Mouse (Mus musculus) forelimb bud, embryonic 11.5 days (tissue): ENCODE measurements around the gene Med26.

ENCODE experiments used
- DNase-seq: peaks from one replicate; pipeline ENCODE4 v3.0.0-alpha.2; 2012; ENCODE audit warnings: low read depth, low spot score

Med26 gene

GRCm38 (mm10) chr8:72547802-72548643 is at the start of gene Med26:
Med26 (minus strand) TSS chr8:72548270.
- peak; percentile 99 for DNase-seq

DNA sequence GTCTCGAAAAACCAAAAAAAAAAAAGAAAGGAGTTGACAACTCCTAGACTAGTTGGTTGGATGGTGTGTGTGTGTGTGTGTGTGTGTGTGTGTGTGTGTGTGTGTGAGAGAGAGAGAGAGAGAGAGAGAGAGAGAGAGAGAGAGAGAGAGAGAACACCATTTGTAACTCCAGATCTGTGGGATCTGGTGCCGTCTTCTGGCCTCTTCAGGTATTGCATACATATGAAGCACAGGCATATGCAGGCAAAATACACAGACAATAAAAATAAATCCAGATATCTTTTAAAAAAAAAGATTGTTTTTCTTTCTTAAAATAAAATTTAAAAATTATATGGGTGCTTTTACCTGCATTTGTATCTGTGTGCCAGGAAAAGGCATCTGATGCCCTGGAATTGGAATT is 42.1 kb upstream of the Med26 start:
- peak; percentile 69 for DNase-seq

DNA sequence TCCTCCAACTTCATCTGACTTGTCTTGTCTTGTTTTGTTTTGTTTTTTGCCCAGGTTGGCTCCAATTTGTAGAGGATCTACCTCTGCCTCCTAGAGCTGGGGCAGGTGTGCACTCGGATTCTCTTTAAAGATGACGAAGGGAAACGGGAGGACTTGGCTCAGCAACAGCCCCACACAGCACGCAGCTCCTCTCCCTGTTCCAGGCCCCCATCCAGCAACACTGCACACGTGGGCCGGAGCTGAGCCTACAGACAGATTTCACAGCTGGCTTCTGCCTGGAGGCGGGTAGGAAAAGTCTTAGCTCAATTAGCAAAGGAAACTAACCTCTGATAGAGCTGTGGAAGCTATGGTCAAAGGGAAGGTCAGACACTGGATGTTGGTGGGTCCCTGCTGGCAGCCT is 41.2 kb upstream of the Med26 start:
- no peak for DNase-seq

DNA sequence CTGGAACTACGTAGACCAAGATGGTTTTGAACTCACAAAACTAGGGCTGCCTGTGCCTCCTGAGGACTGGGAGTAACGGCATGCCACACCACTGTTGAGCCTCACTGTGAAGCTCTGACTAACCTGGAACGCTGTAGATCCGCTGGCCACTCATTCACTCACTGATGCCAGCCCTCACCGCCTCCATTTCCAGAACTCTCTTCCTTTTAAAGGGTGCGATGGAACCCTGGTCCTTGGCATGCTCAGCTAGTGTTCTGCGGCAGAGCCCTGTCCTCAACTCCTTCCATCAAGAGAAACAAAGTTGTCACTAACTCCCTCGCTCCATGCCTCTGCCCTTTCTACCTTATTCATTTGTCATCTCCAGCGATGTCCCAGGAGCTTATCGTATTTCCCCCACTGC is 40.8 kb upstream of the Med26 start:
- no peak for DNase-seq

DNA sequence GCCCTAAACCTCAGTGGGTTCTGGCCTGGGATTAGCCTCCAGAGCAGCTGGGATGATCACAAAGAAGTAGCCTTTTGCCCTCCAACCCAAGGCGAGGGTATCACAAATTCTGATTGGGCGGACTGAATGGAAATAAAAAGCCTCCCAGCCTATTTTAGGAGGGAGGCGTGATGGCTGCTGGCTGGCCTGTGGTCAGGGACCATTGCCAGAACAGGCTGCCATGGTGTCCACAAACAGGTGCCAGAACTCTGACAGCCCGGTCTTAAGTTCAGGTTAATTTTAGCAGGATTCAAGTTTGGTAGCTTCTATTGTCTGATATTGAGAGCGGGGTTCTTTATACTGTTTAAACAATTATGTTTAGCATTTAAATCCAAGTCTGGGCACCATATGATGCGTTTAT is 39.7 kb upstream of the Med26 start:
- DNase-seq: no peak

GRCm38 (mm10) chr8:72584390-72584789 is 36.3 kb upstream of the Med26 start:
- DNase-seq: no peak

- no peak for DNase-seq
Observed at GRCm38 (mm10) chr8:72583056-72583771, 35.1 kb upstream of the Med26 start.

DNA sequence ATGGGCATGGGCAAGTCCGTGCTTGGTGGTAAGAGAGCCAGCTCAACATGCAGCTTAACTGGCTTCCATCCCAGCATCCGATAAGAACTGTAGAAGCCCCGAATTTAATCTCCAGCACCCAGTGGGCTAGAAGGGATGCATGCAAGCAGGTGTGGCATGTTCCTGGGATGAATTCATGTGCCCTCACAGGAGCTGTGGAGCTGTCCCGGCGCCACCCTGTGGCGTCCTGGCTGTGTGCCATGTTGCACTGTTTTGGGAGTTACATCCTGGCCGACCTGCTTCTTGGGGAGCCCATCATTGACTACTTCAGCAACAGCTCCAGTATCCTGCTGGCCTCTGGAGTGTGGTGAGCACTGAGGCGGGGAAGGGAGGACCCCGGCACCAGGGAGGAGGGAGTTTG is 31.3 kb upstream of the Med26 start:
- DNase-seq: no peak

GRCm38 (mm10) chr8:72577941-72578340 is 29.9 kb upstream of the Med26 start:
- DNase-seq: no peak

GRCm38 (mm10) chr8:72577266-72577665 is 29.2 kb upstream of the Med26 start:
- no peak for DNase-seq

DNA sequence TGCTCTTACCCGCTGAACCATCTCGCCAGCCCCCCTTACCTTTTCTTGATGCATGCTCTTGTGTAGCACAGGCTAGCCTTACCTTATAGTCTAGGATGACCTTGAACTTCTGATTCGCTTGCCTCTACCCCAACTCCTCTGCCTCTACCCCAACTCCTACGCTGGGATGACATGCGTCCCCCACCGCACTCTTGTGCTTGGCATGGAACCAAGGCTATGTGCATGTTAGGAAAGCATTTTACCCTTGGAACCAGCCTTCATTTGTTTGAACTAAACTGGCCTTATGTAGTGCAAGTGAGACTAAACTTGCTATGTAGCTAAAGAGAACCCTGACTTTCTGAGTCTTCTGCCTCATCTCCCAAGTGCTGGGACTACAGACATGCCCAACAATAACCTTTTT is 27.8 kb upstream of the Med26 start:
- no peak for DNase-seq

GRCm38 (mm10) chr8:72573450-72573849 is 25.4 kb upstream of the Med26 start:
- DNase-seq: no peak

GRCm38 (mm10) chr8:72572507-72572906 is 24.4 kb upstream of the Med26 start:
- DNase-seq: no peak

DNA sequence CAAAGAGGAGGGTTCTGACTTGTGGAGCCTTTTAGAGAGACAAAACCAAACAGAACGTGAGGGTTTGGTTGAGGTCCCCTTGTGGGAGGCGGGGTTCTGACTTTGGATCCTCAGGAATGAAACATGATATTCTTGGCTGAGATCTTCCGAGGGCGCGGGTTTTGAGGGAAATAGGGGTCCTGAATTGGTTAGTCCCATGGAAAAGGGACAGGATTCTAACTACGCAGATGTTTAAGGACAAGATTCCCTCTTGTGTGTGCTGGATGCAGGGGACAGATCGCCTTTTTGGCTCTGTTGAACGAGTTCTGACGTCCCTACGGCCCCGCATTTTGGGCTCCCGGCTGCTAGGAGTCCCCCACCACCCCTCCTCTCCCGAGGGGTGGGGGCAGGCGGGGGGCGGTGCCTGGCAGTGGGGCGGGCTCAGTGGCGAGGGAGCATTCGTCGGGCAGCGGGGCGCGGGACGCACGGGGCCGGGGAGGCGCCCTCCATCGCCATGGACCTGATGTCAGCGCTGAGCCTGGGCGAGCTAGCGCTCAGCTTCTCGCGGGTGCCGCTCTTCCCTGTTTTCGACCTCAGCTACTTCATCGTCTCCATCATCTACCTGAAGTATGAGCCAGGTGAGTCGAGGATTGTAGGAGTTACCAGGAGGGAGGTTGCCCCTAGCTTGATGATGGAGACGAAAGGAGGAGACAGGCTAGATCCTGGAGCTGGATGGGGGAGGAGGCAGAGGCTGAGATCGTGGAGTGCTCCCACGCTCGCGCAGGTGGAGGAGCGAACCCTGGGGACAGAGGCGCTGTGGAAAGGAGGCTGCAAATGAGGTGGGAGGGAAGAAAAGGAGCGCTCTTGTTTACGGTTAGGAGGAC is 23.8 kb upstream of the Med26 start, which contains the start of gene Tmem38a:
Gene Tmem38a, plus strand, starts transcription at position 445 of the 863 bp plus-strand sequence.
- peak; percentile 64 for DNase-seq

DNA sequence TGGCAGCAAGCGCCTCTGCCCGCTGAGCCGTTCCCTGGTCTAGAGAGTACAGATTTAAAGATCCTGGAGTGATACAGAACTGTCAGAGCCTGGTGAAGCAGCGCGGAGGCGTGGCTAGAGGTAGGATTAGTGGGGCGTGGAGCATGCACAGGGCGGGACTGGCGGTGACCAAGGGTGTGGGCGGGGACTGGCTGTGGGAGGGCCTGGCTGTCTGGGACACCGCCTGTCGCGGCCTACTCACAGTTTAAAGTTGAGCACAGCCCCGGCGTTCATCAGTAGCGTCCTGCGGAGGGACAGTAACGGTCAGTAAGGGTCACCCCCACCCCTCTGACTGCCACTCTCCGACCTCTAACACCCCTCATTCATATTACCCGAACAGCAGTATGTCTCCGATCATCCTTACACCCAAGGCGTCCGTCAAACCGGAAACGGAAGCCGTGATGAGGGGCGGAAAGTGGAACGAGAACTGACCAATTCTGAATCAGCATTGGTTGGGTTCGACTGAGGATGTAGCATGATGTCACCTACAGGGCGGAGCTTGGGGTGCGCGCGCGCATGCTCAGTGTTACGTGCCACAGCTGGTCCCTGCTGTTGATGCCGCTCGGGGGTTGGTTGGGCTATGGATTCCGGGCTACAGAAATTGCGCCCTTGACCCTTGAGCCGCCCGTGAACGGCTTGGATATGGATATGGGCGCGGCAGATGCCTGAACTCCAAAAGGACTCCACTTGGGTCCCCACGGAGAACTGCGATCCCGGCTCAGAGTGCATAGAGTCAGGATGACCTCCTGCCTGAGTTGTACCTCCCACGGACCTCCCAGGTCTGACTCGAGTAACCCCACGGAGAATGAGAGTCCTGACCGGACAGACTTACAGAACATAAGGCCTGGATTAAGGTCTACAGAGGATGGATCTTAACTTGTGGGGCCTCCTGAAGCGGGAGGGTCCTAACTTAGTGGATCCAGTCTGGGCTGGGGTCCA is 22.9 kb upstream of the Med26 start, which contains the start of gene Smim7:
Gene Smim7, minus strand, starts transcription at position 456 of the 978 bp plus-strand sequence.
- DNase-seq: peak; percentile 97

DNA sequence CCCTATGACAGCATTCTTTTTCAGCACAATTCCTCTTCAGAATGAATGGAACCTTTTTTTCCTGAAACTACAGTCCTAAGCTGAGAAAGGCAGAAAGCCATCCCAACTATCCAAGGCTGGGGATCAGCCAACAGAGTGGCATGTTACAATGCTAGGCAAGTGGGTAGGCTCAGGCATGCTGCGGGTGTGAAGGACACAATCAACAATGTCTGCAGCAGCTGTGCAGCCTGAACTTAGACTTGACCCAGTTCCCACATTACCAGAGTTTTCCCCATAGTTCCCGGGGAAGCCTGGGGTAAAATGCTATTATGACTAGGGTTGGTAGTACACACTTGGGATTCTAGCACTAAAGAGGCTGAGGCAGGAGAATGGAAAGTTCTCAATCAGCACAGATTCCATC is 17.9 kb upstream of the Med26 start:
- DNase-seq: no peak

DNA sequence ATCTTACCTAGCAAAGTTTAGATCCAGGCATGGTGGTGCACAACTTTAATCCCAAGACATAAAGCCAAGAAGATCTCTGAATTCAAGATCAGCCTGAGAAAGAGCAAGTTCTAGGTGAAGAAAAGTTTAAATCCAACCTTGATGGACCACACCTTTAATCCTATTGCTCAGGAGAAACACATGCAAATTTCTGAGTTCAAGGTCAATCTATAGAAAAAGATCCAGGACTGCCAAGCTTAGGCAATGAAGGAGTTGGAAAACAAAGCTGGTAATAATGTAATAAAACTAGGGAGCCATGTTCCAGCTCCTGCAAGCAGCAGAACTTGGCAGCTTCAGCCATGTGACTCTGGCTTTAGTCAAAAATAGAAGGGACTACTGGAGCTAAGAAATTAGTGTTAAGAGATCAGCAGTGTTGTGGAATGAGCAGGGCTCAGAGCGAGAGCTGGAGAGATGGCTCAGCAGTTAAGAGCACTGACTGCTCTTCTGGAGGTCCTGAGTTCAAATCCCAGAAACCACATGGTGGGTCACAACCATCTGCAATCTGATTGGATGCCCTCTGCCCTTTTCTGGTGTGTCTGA is 13.1 kb upstream of the Med26 start:
- no peak for DNase-seq

GRCm38 (mm10) chr8:72555770-72556169 is 7.7 kb upstream of the Med26 start:
- DNase-seq: no peak

GRCm38 (mm10) chr8:72549314-72549892 is 1.3 kb upstream of the Med26 start:
- no peak for DNase-seq
